Mouse (Mus musculus) neutrophil, adult 65 days (primary cell): ENCODE data around the gene Sat1. TPM values are rescaled to one million over a fixed set of nuclear protein-coding genes. Genes with fewer than 3 reads are reported as not detected.

Experiments used
- total RNA-seq: library from RNA; stranded (reverse); gene quantifications from 2 replicates; pipeline ENCODE4 v1.2.4, GENCODE M21; 2023

The Sat1 gene
- 564 and 611 TPM in 2 replicates for total RNA-seq

GRCm38 (mm10) chrX:155216271-155216670, at the start of gene Sat1:
TSS of gene Sat1 (minus strand) at chrX:155216449.

GRCm38 (mm10) chrX:155262235-155262914, 46.1 kb upstream of the Sat1 start, which contains the start of gene Acot9:
TSS of gene Acot9 (plus strand) at chrX:155262443.

Other genes starting within 250 kb of the Sat1 start
- gene Magea8, start 220.6 kb downstream of the Sat1 start, total RNA-seq, result not detected in 2 replicates
- not detected in 2 replicates for gene Magea5, start 153.3 kb downstream of the Sat1 start, total RNA-seq
- not detected in 2 replicates for gene Magea1, start 126.7 kb downstream of the Sat1 start, total RNA-seq
- gene Magea2, start 122.8 kb downstream of the Sat1 start, total RNA-seq, result not detected in 2 replicates
- gene Cldn34b2, start 88.0 kb downstream of the Sat1 start, total RNA-seq, result not detected in 2 replicates
- gene Acot9, start 46.0 kb upstream of the Sat1 start, total RNA-seq, result 49.9 and 55.3 TPM in 2 replicates
- 18.7 and 21.3 TPM in 2 replicates for gene Prdx4, start 124.3 kb upstream of the Sat1 start, total RNA-seq